Mouse (Mus musculus) hindlimb bud, embryonic 11.5 days (tissue): ENCODE measurements around the gene Scaf1.

Experiments
- DNase-seq: peaks from one replicate; pipeline ENCODE4 v3.0.0-alpha.2; 2012; ENCODE audit warnings: low read depth, low spot score; ENCODE audit errors: extremely low spot score

The Scaf1 gene

DNA sequence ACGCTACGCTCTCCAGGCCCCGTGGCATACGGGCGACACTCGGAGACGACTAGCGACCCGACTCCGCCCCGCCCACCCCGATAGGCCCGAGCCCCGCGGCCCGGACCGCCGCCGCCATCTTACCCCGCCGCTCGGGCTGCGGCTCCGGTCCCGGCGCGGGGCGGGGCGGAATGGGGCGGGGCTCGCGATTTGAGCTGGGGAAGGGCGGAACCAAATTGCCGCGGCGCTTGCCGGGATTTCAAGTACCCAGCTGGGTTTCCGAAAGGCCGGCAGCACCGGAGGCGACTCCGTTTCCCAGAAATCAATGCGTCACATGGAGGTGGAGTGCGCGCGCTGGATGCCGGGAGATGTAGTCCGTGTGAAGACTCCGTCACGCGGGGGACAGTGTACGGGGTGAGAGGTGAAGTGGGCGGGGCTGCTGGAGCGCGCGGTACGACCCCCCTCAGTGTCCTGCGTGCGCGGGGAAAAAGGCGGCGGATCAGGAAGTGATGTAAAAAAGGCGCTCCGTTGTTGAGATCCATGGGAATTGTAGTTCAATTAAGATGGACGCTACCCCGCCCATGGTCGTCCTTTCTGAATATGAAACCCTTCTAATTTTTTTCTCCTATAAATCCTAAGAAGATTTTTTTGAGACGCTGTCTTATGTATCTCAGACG lies at the start of gene Scaf1:
TSS of gene Scaf1 (minus strand) at position 407 of the 656 bp plus-strand sequence.
- DNase-seq: peak; percentile 89

DNA sequence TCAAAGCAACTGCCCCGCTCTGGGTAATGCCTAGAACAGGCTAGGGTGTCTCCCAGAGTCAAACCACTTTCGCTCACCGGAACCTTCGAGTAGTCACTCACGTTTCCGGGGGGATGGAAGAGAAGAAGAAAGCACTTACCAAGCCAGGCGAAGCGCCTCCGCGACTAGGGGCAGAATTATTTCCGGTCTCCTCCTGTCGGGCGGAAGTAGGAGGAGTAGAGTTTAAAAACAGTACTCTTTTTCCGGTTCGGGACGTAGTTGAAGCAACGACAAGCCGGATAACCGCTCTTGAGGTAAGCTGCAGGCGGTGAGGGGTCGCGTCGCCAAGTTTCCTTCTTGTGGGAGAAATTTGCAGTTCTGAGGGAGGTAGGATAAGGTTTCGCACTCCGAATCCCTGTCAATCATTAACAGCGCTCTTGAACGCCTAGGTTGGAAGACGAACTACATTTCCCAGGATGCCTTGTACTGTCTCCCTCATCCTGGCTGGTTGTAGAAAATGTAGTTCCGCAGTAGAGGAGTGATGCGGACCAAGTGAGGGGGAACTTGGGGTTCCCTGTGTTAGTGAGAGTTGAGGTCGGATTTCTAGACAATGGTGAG lies 46.2 kb upstream of the Scaf1 start, which contains the start of the genes Nosip and Prrg2:
TSS of gene Nosip (plus strand) at position 191 of the 597 bp plus-strand sequence.
TSS of gene Prrg2 (minus strand) at position 439 of the 597 bp plus-strand sequence.
- DNase-seq: peak; percentile 97

DNA sequence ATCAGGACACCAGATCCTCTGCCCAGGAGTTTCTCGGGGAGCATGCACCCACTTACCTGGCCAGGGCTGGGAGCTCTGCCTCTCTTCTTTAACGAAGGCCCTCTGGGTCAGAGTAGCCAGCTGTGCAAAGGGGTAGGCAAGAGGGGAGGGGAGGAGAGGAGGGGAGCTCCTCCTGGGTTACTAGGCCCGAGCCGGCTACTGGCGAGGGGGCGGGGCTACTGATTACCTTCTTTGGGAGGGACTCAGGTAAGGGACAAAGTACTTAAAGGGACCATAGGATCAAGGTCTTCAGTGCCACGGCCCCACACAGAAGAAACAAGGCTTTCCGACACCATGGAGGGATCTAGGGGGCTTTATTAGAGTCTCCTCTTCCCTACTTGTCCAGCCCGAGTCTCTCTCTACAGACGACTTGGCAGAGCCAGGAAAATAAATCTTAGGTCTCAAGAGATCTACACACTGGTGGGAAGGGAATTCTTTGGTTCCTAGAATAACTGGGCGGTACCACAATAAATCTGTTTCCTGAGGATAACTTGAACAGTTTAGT lies 45.4 kb upstream of the Scaf1 start:
- no peak for DNase-seq

DNA sequence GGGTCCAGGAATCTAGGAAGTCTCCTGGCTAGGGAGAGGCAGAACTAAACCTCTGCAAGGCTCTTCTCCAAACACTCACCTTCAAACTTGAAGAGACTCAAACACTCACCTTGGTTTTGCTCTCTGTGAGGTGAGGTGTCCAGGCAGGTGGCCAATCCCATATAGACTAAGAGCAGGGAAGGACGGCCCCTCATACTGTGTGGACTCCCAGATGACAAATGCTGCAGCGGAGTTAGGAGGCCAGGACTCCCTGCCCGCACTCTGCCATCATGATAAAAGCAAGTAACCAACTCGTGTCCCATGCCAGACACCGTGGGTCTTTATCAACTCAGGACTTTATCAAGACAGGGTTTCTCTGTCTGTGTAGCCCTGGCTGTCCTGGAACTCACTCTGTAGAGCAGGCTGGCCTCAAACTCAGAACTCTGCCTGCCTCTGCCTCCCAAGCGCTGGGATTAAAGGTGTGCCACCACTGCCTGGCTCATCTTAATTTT lies 44.5 kb upstream of the Scaf1 start:
- DNase-seq: no peak

DNA sequence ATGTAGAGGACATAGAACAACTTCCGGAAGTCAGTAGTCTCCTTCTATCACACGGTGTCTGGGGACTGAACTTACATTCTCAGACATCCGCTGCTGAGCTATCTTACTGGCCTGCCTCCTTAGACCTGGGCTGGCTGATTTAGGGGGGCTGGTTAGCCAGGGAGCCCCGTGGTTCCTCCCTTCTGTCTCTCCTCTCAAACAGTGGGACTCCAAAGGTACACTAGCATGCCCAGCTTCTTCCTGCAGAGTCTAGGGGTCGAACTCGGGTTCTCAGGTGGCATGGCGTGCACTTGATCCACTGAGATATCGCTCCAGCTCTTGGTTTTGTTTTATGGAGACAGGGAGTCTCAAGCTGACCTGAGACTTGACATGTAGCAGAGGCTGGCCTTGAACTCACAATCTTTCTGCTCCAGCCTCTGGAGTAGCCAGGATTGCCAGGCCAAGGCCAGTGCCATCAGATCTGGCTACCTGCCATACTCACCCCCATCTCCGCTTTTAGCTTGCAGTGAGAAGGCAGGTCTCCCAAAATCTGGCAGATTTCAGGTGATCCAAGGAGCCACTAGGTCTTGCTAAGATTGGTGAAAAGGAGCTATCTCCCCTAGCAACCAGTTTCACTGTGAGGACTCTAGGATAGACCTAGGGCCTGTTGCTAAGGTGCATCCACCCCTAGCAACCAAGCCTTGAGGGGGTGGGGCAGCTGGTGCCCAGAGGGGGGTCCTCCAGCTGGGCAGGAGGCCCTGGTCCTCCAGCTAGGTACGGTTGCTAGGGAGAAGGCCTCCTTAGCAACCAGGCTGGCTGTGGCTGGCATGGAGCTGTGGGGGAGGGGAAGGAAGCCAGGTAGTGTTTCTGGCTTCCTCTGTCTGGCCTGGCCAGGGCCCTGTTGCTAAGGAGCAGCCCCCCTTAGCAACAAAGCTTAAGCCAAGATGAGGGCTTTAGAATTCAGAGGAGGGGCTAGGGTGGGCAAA lies 42.7 kb upstream of the Scaf1 start:
- DNase-seq: no peak

DNA sequence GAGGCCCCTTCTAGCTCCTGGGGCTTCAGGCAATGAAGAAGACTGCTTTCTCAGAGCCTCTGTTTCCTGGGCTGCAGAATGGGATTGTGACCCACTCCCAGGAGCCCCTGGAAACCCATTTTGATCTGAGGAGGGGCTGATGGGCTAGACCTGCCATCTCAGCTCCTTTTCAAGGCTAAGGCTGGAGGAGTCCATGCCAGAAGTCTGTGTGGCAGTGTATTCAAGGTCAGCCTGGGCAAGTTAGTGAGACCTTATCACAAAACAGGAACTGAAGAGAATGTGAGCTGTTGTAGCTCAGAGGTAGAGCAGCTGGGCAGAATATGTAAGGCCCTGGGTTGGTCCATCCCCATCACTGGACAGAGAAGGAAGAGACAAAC lies 40.8 kb upstream of the Scaf1 start:
- DNase-seq: no peak

DNA sequence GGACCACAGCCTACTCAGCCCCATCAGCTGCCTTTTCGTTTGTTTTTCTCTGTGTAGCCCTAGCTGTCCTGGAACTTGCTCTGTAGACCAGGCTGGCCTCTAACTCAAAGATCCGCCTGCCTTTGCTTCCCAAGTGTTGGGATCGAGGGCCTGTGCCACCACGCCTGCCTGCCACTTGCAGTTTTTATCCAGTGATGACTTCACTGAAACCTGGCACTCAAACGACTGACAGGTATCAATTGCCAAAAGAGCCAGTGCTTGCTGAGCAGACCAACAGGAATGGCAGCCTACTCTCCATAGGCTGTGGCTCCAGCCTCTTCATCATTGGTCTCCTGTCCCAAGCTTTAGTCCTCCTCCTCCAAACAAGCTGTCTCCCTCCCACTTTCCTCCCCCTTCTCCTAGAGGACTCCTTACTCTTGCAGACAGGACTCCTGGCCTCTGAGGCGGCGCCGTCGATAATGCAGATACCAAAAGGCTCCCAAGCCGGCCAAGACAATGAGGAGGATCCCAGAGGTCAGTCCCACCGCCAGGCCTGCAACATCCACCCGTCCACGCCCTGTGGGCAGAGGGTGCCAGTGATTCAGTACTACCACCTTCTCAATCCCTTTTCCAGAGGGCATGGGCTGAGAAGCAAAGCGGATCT lies 40.3 kb upstream of the Scaf1 start:
- no peak for DNase-seq

DNA sequence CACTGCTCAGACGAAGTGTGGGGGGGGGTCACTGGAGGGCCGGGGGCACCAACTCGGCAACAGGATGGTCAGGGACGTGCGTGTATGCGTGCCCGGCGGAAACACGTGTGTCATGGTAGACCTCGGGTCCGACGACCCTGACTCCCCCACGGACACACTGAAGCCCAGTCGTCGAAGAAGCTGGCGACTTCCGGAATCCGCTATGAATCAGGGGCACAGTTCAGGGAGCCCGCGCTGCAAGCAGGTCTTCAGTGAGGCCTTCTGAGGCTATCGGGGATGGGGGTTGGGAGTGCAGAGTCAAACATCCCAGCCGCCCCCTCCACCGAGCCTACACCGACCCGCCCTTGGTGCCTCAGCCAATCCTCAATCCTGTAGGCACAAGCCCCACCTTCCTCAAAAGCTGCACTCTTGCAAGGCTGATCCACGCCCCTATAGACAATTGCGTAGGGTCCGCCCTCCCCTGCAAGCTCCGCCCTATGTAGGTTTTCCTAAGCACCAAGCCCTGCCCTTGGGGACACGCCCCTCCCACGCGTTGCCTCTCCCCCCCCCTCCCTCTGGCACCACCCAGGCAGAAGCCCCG lies 37.9 kb upstream of the Scaf1 start:
- DNase-seq: no peak

DNA sequence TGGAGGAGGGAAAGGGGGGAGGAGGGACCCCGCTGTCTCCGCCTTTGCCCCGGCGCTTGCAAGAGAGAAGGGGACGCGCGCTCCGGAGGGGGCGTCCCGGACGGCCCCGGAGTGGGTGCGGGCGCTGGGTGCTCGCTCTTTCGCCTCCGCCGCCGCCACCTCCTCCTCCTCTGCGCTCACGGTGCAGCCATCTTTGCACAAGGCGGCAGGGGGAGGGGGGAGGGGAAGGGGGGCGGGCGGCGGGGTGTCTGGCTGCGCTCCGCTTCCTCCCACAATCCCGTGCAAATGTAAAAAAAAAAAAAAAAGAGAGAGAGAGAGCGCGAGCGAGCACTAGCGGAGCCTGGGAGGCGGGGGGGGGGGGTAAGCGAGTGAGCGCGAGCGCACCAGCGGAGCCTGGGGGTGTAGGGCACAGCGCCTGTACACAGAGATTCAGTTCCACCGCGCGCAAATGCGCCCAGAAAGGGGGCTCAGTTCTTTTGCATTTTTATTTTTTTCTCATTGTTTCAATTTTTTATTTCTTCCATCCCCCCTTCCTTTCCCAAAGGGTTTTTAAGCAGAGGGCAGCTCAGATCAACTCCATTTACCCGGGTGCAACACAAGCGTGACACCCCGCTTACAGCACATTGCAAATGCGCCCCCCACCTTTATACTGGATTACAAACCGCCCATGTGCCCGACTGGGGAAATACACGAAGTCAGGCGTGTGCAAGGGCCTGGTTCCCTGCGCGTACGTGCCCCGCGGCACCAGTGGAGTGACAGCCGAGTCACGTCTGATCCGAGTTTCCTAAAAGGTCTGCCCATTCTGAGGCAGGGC lies 37.2 kb upstream of the Scaf1 start:
- no peak for DNase-seq

DNA sequence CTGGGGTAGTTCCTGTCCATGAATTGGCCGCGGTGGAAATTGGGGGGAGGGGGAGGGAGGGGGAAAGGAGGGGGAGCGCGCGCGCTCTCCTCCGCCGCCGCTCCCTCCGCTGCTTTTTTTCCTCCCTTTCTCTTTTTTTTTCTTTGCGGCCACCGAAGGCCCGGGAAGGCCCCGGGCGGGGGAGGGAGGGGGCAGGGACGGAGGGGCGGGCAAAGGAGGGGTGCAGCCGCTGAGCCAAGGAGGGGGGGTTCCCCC lies 36.6 kb upstream of the Scaf1 start, which contains the start of gene Prr12:
TSS of gene Prr12 (minus strand) at position 20 of the 255 bp plus-strand sequence.
- no peak for DNase-seq

DNA sequence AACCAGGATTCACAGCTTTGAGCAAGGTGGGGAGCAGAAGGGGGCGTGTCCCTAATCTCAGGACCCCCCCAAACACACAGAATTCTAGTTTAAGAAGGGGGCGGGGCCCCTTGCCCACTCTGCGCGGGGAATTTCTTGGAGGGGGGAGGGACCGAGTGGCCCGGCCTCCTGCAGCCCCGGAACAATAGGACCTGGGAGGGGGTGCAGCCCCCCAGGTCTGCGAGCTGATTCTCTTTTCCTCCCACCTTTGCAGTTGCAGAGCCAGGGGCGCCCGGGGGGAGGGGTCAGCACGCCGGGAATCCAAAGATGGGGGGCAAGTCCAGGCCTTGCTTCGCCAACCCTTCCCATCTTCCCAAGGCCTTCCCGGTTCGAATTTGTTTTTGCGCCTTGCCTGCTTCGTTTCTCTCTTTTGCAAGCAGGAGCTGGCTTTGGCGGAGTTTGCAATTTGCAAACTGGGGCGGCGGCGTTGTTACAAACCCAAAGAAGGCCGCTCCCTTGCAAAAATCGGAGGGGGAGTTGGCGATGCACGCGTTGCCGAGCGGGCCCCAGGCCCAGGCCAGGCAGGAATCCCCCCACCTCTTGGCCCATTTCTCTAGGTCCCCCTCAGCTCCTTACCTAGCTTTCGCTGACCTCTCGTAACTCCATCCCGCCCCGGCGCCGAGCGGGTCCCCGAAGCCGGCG lies 36.2 kb upstream of the Scaf1 start:
- no peak for DNase-seq

DNA sequence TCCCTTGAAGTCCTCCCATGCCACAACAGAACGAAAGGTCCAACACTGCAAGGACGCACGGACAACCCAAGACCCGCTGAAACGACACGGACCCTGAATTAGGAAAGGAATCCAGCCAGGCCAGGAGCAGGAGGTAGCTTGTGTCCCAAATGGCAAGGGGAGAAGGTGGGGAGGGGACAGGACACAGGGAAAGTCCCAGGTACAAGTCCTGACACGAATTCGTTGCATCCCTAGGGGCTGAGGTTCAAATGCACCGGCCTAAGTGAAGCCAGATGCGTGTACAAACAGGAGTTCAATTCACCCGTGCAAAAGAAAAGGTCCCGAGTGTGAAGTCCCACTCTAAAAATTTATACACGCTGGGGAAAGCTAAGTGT lies 35.4 kb upstream of the Scaf1 start:
- no peak for DNase-seq

DNA sequence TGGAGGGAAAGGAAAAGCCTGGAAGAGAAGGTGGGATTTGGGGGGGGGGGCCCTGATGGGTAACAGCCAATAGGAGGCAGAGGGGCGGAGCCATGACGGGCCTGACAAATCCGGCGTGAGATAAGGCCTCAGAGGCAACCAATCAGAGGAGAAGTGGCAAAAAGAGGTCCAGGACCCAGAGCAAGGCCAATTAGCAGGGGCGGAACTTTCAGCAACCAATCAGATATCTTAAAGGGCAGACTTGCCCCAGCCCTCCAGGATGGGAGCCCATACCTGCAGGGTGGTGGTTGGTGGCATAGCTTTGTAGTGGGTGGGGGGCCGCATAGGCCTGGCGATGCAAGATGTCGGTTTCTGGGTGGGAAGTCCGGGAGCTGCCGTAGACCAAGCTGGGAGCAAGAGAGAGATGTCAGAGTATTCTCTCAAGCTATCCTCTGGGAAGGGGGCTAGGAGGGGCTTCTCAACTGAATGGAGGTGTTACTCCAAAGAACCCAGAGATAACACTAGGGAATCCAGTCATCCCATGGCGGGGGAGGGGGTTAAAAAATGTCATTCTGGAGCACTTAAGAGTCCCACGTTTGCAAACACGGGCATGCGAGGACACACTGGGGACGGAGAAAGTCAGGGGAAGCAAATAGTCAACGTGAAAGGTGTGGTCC lies 34.9 kb upstream of the Scaf1 start:
- DNase-seq: peak; percentile 80

DNA sequence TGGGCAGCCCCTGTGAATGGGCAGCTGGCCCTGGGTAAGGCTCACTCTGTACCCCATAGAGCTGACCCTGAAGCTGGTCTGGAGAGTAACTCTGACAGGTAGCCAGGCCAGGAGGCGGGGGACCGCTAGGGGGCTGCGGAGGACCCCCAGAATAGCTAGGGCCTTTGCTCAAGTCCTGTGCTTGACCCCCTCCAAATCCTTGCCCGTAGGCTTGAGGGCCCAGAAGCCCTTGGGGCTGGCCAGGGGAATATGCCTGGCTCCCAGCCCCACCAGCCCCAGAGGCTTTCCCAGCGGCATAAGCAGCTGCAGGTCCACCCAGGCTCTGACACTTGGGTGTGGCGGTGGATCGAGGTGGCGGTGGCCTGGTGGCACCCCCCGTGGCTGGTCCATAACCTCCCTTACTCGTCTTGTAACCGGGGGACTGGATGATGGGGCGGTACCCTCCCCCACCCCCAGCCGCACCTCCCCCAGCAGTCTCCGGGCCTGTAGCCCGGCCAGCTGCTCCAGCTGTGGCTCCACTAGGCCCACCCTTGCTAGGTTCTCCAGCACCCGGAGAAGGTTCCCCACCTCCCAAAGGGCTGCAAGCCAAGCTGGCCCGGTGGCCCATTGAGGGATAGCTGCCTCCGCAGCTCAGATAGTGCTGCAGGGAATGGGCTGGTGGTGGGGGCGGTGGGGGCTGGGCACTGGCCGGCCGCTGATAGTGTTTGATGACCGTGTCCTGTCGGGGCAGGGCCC lies 32.9 kb upstream of the Scaf1 start:
- DNase-seq: no peak

DNA sequence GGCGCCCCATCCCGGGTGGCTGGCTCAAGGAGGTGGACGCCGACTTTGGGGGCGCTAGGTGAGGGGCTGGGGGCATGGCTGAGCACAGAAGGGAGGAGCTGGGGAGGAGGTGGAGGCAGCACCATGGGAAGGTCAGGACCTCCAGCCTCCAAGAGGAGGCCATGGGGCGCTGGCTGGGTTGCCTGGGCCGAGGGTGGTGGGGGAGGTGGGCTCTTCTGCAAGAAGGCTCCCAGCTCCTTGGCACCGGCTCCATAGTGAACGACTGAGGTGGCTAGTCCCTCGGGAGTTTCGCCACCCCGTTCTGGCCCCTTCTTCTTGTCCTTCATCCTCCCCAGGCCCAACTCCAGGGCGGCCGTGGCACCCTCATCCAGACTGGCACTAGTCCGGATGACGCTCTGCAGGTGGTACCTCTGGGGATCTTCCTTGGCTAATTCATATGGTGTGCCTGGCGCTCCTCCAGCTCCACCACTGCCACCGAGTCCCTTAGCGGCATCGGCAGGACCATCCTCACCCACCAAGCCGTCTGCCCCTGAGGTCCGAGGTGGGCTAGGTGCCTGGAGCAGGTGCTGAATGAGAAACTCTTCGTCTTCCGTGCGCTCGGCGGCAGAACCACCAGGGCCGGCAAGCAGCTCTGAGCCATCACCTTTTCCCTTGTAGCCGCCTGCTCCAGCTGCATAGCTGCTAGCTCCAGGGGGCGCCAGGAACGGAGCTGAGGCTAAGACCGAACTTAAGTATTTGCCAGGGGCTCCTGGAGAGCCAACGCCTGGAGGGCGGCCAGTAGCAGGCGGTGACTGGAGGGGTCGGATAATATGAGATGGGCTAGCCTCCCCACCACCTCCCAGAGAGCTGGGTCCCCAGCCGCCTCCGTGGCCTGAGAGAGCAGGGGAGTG lies 32.1 kb upstream of the Scaf1 start:
- DNase-seq: no peak

DNA sequence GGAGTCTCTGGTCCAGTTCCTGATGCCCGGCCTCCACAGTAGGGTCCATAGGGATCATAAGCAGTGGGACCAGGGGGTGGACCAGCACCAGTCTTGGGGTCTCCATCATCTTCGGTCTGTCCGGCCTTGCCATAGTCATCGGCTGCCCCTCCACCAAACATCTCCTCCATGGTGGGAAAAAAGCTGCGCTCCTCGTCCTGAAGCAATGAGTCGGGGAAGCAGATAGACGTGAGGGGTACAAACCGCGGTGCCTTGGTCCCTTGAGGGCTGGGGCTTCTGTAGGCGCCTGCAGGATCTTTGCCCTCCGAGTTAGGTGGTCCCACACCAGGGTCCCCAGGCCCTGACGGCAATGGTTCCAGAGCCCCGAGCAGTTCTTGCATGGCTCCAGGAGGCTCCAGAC lies 31.3 kb upstream of the Scaf1 start:
- no peak for DNase-seq

DNA sequence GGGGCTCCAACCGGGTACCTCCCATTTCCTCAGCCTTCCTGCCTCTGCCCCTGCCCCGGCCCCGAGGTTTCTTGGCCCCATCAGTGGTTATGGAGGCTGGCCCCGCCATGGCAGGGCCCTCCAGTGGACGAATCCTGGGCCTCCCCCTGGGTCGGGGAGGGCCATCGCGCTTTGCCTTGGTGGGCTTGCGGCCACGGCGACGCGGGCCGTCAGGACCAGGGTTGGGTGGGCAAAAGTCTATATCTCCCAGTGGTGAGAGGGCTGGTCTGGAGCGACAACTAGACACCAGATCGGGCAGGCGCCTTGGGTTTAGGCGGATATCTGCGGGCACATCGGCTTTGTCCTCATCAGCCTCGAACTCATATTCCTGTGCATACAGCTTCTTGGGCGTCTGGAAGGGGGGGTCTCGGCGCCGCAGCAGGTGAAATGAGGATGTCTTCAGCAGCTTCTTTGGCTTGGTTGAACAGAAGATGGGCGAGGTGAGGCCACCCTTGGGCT lies 30.7 kb upstream of the Scaf1 start:
- no peak for DNase-seq
